Mouse (Mus musculus): ENCODE results near the gene Hid1.

Gene Hid1

GRCm38 (mm10) chr11:115336115-115336514 is 31.4 kb downstream of the Hid1 start:
- DNase-seq (ENCODE audit: low spot score in 2 of 2) = no peak

- DNase-seq (ENCODE audit: low spot score in 2 of 2) = no peak
Measured at GRCm38 (mm10) chr11:115335223-115335622, 32.3 kb downstream of the Hid1 start.

- no peak for DNase-seq (ENCODE audit: low spot score in 2 of 2)
Measured at GRCm38 (mm10) chr11:115334531-115334930, 33.0 kb downstream of the Hid1 start, which contains the start of gene Otop3. Gene Otop3 (plus strand): TSS chr11:115334731.

- no peak for DNase-seq (ENCODE audit: low spot score in 2 of 2)
Measured at GRCm38 (mm10) chr11:115329339-115329738, 38.2 kb downstream of the Hid1 start.

GRCm38 (mm10) chr11:115326730-115327129 is 40.8 kb downstream of the Hid1 start:
- DNase-seq (ENCODE audit: low spot score in 2 of 2) = peak; percentile 53 to 57

- DNase-seq (ENCODE audit: low spot score in 2 of 2) = no peak
Measured at GRCm38 (mm10) chr11:115323354-115323753, 44.2 kb downstream of the Hid1 start.

- no peak for DNase-seq (ENCODE audit: low spot score in 2 of 2)
Measured at GRCm38 (mm10) chr11:115321906-115322693, 45.5 kb downstream of the Hid1 start, which contains the start of gene Ush1g. Gene Ush1g (minus strand): TSS chr11:115322041.

GRCm38 (mm10) chr11:115319704-115320383 is 47.7 kb downstream of the Hid1 start:
- no peak for DNase-seq (ENCODE audit: low spot score in 2 of 2)

GRCm38 (mm10) chr11:115318245-115319027 is 49.1 kb downstream of the Hid1 start:
- no peak for DNase-seq (ENCODE audit: low spot score in 2 of 2)

- DNase-seq (ENCODE audit: low spot score in 2 of 2) = no peak
Measured at GRCm38 (mm10) chr11:115317204-115317603, 50.4 kb downstream of the Hid1 start.

- no peak for DNase-seq (ENCODE audit: low spot score in 2 of 2)
Measured at GRCm38 (mm10) chr11:115314249-115314648, 53.3 kb downstream of the Hid1 start.

GRCm38 (mm10) chr11:115308781-115309180 is 58.8 kb downstream of the Hid1 start:
- no peak for DNase-seq (ENCODE audit: low spot score in 2 of 2)

GRCm38 (mm10) chr11:115306863-115307262 is 60.7 kb downstream of the Hid1 start, which contains the start of gene Otop2:
Gene Otop2 (plus strand): TSS chr11:115307163.
- no peak for DNase-seq (ENCODE audit: low spot score in 2 of 2)

- DNase-seq (ENCODE audit: low spot score in 2 of 2) = no peak
Measured at GRCm38 (mm10) chr11:115303167-115303566, 64.4 kb downstream of the Hid1 start.

- no peak for DNase-seq (ENCODE audit: low spot score in 2 of 2)
Measured at GRCm38 (mm10) chr11:115301351-115301750, 66.2 kb downstream of the Hid1 start.

GRCm38 (mm10) chr11:115300745-115301144 is 66.8 kb downstream of the Hid1 start:
- no peak for DNase-seq (ENCODE audit: low spot score in 2 of 2)

- no peak for DNase-seq (ENCODE audit: low spot score in 2 of 2)
Measured at GRCm38 (mm10) chr11:115298160-115298559, 69.4 kb downstream of the Hid1 start.
